Mouse (Mus musculus) lung, postnatal 0 days (tissue): ENCODE data around the gene Dzip1.

ENCODE experiments used
- CTCF ChIP-seq: IDR thresholded peaks from 2 replicates; pipeline ENCODE4 v1.5.1; 2016; ENCODE audit warnings: antibody characterized with exemption, mild to moderate bottlenecking
- EP300 ChIP-seq: IDR thresholded peaks from 2 replicates; pipeline ENCODE4 v1.6.1; 2016; ENCODE audit warnings: antibody characterized with exemption, mild to moderate bottlenecking, control low read depth

DNA sequence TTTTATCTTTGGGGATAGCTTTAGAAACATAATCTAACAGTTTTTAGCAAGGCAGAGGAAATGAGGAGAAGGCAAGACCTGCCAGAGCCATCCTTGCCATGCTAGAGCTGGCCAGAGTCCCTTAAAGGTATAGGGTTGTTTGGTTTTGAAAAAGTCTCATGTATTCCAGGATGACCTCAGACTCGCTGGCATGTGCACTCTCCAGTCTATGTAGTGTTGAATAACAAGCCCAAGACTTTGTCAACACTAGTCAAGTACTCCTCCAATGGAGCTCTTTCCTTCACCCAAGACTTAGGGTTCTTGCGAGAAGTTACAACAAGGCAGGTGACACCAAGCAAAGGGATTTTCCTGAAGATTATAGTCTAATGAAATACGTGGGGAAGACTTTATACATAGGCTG is 3.3 kb upstream of the Dzip1 start:
- no peak for TF ChIP-seq CTCF
- peak; percentile 89 for TF ChIP-seq EP300
